Mouse (Mus musculus): ENCODE results near the gene Slc22a13.
A peak's percentile ranks its signal among the peaks of the same experiment; 100 is the strongest.

Gene Slc22a13

GRCm38 (mm10) chr9:119199151-119199861 is 9.6 kb downstream of the Slc22a13 start:
- DNase-seq (ENCODE audit: low spot score) = no peak

GRCm38 (mm10) chr9:119192202-119192990 is 16.5 kb downstream of the Slc22a13 start:
- peak; percentile 31 for DNase-seq (ENCODE audit: low spot score)

- DNase-seq (ENCODE audit: low spot score) = no peak
Observed at GRCm38 (mm10) chr9:119181241-119181728, 27.6 kb downstream of the Slc22a13 start.

GRCm38 (mm10) chr9:119179292-119179691 is 29.6 kb downstream of the Slc22a13 start:
- DNase-seq (ENCODE audit: low spot score) = no peak

- no peak for DNase-seq (ENCODE audit: low spot score)
Observed at GRCm38 (mm10) chr9:119167608-119168007, 41.3 kb downstream of the Slc22a13 start.

GRCm38 (mm10) chr9:119165548-119165947 is 43.4 kb downstream of the Slc22a13 start:
- DNase-seq (ENCODE audit: low spot score) = no peak

- no peak for DNase-seq (ENCODE audit: low spot score)
Observed at GRCm38 (mm10) chr9:119164743-119165142, 44.2 kb downstream of the Slc22a13 start.

- DNase-seq (ENCODE audit: low spot score) = no peak
Observed at GRCm38 (mm10) chr9:119160689-119161088, 48.2 kb downstream of the Slc22a13 start.

- no peak for DNase-seq (ENCODE audit: low spot score)
Observed at GRCm38 (mm10) chr9:119158861-119159260, 50.0 kb downstream of the Slc22a13 start, which contains the start of gene Gm47289. Gene Gm47289, plus strand, starts transcription at chr9:119159161.

- peak; percentile 92 for DNase-seq (ENCODE audit: low spot score)
Observed at GRCm38 (mm10) chr9:119156278-119157201, 52.4 kb downstream of the Slc22a13 start, which contains the start of gene Acaa1b. Gene Acaa1b, minus strand, starts transcription at chr9:119157093.

GRCm38 (mm10) chr9:119155826-119156225 is 53.1 kb downstream of the Slc22a13 start:
- no peak for DNase-seq (ENCODE audit: low spot score)

GRCm38 (mm10) chr9:119155416-119155815 is 53.5 kb downstream of the Slc22a13 start:
- DNase-seq (ENCODE audit: low spot score) = no peak

- no peak for DNase-seq (ENCODE audit: low spot score)
Observed at GRCm38 (mm10) chr9:119151751-119152150, 57.1 kb downstream of the Slc22a13 start.

GRCm38 (mm10) chr9:119149601-119150000 is 59.3 kb downstream of the Slc22a13 start:
- peak; percentile 81 for DNase-seq (ENCODE audit: low spot score)

GRCm38 (mm10) chr9:119146098-119146770 is 62.7 kb downstream of the Slc22a13 start:
- no peak for DNase-seq (ENCODE audit: low spot score)

GRCm38 (mm10) chr9:119145638-119146037 is 63.3 kb downstream of the Slc22a13 start:
- DNase-seq (ENCODE audit: low spot score) = no peak

GRCm38 (mm10) chr9:119145137-119145536 is 63.8 kb downstream of the Slc22a13 start:
- no peak for DNase-seq (ENCODE audit: low spot score)

- no peak for DNase-seq (ENCODE audit: low spot score)
Observed at GRCm38 (mm10) chr9:119144696-119145095, 64.2 kb downstream of the Slc22a13 start.

- DNase-seq (ENCODE audit: low spot score) = no peak
Observed at GRCm38 (mm10) chr9:119143372-119143771, 65.5 kb downstream of the Slc22a13 start.
